Mouse (Mus musculus) lung, postnatal 25 days (tissue): ENCODE results near the gene Trim59.
A peak's percentile ranks its signal among the peaks of the same experiment; 100 is the strongest.

ENCODE experiments used
- DNase-seq: peaks from one replicate; pipeline ENCODE4 v3.0.0; 2022; ENCODE audit warnings: low spot score

The Trim59 gene

GRCm38 (mm10) chr3:69005338-69006245, 39.0 kb downstream of the Trim59 start:
- peak; percentile 41 for DNase-seq

GRCm38 (mm10) chr3:69004437-69005337, 39.9 kb downstream of the Trim59 start, which contains the start of the genes Ift80 and Smc4:
TSS of gene Ift80 (minus strand) at chr3:69004570.
TSS of gene Smc4 (plus strand) at chr3:69004738.
- peak; percentile 96 for DNase-seq

GRCm38 (mm10) chr3:69004055-69004436, 40.5 kb downstream of the Trim59 start:
- no peak for DNase-seq

- no peak for DNase-seq
Measured at GRCm38 (mm10) chr3:69002781-69003180, 41.8 kb downstream of the Trim59 start.

- DNase-seq, result no peak
Measured at GRCm38 (mm10) chr3:68986550-68986949, 58.0 kb downstream of the Trim59 start.
